Mouse (Mus musculus): ENCODE measurements around the gene Iffo2.

GRCm38 (mm10) chr4:139521926-139522325, 8.4 kb upstream of the Iffo2 start:
- TF ChIP-seq CTCF (IDR thresholded peaks at IDR 0.05; ENCODE audit: low read depth, low read length) (no peak), POLR2A (IDR thresholded peaks at IDR 0.05; ENCODE audit: borderline replicate concordance, low read depth, low read length) (no peak)

Measured in bone marrow macrophage, adult 2 months (primary cell).